Mouse (Mus musculus): ENCODE measurements around the gene Tfap2e.
A peak's percentile ranks its signal among the peaks of the same experiment; 100 is the strongest.

Tfap2e gene

GRCm38 (mm10) chr4:126744831-126745230, 8.8 kb upstream of the Tfap2e start:
- H3K27me3 ChIP-seq (ENCODE audit: control insufficient read depth, insufficient read depth, low read length, poor library complexity, severe bottlenecking) = no peaks in the 10 kb centered on the region
- no peak for DNase-seq (ENCODE audit: low read depth, low spot score)
- H3K36me3 ChIP-seq (ENCODE audit: control insufficient read depth, insufficient read depth, low read length, poor library complexity, severe bottlenecking) = peaks cover 6% of the 10 kb centered on the region

- Histone ChIP-seq H3K27me3 (ENCODE audit: control insufficient read depth, insufficient read depth, low read length, poor library complexity, severe bottlenecking) (no peaks in the 10 kb centered on the region), H3K36me3 (ENCODE audit: control insufficient read depth, insufficient read depth, low read length, poor library complexity, severe bottlenecking) (peaks cover 5% of the 10 kb centered on the region)
- DNase-seq (ENCODE audit: low read depth, low spot score) = no peak
Measured at GRCm38 (mm10) chr4:126743713-126744112, 7.7 kb upstream of the Tfap2e start.

DNA sequence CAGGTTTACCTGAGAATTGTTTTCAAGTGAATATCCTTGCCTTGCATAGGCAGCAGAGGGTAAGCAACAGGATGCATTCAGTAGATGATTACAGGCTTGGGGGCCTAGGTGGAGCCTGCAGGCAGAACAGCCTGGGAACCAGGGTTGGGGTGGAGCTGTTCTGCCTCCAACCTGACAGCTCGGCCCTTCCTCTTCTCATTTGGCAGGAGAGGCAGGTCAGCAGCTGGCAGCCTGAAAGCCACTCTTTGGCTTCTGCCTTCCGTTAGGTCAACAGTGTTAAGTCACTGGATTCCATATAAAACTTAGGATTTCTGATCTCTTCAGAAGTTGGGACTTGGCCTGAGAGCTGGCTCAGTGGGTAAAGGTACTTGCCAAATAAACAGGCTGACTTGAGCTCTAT, 6.9 kb upstream of the Tfap2e start:
- Histone ChIP-seq H3K27me3 (ENCODE audit: control insufficient read depth, insufficient read depth, low read length, poor library complexity, severe bottlenecking) (no peaks in the 10 kb centered on the region), H3K36me3 (ENCODE audit: control insufficient read depth, insufficient read depth, low read length, poor library complexity, severe bottlenecking) (peaks cover 5% of the 10 kb centered on the region)
- no peak for DNase-seq (ENCODE audit: low read depth, low spot score)

DNA sequence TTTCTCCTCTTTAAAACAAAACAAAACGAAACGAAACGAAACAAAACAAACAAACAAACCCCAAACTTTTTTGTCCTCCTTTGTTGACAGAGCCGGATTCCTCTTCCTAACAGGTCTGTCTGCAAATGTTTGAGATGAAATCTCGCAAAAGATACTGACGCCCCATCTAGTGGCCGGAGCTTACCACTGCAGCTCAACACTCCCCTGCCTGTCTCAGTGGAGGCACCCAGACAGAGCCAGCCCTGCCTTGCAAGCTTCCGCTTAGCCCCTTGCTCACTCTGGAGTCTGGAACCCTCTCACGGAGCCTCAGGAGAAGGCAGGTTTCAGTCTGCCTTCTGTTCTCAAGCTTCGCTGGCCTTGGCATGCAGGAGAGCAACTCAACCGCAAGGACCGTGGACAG, 5.4 kb upstream of the Tfap2e start:
- Histone ChIP-seq H3K27me3 (ENCODE audit: control insufficient read depth, insufficient read depth, low read length, poor library complexity, severe bottlenecking) (no peaks in the 10 kb centered on the region), H3K36me3 (ENCODE audit: control insufficient read depth, insufficient read depth, low read length, poor library complexity, severe bottlenecking) (peaks cover 1% of the 10 kb centered on the region; the same call in 1 of the 2 replicates)
- peak; percentile 82 for DNase-seq (ENCODE audit: low read depth, low spot score)

- Histone ChIP-seq H3K36me3 (ENCODE audit: control insufficient read depth, insufficient read depth, low read length, poor library complexity, severe bottlenecking) (no peaks in the 10 kb centered on the region), H3K27me3 (ENCODE audit: control insufficient read depth, insufficient read depth, low read length, poor library complexity, severe bottlenecking) (no peaks in the 10 kb centered on the region; the same call in 1 of the 2 replicates)
- peak; percentile 35 for DNase-seq (ENCODE audit: low read depth, low spot score)
Measured at GRCm38 (mm10) chr4:126739966-126740676, 4.1 kb upstream of the Tfap2e start.

GRCm38 (mm10) chr4:126735382-126736000, 549 bp downstream of the Tfap2e start:
- Histone ChIP-seq H3K27me3 (ENCODE audit: control insufficient read depth, insufficient read depth, low read length, poor library complexity, severe bottlenecking) (no peaks in the 10 kb centered on the region; the same call in 1 of the 2 replicates), H3K36me3 (ENCODE audit: control insufficient read depth, insufficient read depth, low read length, poor library complexity, severe bottlenecking) (no peaks in the 10 kb centered on the region)
- DNase-seq (ENCODE audit: low read depth, low spot score) = no peak

DNA sequence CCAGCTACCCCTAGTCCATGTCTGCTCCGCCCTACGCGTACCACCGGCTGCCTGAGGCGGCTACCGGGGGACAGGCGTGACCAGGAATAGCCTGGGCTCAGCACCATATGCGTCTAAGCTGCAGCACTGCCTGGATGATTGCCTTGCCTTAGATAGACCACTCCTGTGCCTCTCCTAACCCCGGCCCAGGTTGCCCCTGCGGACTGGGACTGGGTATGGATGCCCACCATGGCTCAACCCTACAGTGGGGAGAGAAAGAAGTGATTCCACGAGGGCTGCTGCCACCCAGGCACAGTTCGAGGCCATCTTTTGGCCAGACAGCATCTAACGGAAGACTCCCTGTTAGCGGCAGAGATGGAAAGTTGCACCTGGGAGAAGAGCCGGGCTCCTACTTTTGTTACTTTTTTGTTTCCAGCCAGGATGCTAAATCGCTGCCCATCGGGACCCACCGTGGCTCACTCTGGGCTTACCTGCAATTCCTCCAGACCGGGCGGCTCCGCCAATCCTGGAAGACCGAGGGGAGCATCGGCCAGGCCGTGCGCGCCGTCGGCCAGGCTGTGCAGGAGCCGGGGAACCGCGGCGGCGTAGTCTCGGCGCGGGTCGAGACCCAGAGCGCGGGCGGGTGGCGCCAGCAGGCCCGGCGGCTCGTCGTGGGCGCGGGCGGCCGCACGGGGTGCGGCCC, 1.2 kb downstream of the Tfap2e start:
- DNase-seq (ENCODE audit: low read depth, low spot score) = no peak
- H3K36me3 ChIP-seq (ENCODE audit: control insufficient read depth, insufficient read depth, low read length, poor library complexity, severe bottlenecking) = no peaks in the 10 kb centered on the region
- H3K27me3 ChIP-seq (ENCODE audit: control insufficient read depth, insufficient read depth, low read length, poor library complexity, severe bottlenecking) = no peaks in the 10 kb centered on the region; the same call in 1 of the 2 replicates

- H3K27me3 ChIP-seq (ENCODE audit: control insufficient read depth, insufficient read depth, low read length, poor library complexity, severe bottlenecking) = no peaks in the 10 kb centered on the region; the same call in 1 of the 2 replicates
- no peak for DNase-seq (ENCODE audit: low read depth, low spot score)
- H3K36me3 ChIP-seq (ENCODE audit: control insufficient read depth, insufficient read depth, low read length, poor library complexity, severe bottlenecking) = no peaks in the 10 kb centered on the region
Measured at GRCm38 (mm10) chr4:126734001-126734603, 1.9 kb downstream of the Tfap2e start.

DNA sequence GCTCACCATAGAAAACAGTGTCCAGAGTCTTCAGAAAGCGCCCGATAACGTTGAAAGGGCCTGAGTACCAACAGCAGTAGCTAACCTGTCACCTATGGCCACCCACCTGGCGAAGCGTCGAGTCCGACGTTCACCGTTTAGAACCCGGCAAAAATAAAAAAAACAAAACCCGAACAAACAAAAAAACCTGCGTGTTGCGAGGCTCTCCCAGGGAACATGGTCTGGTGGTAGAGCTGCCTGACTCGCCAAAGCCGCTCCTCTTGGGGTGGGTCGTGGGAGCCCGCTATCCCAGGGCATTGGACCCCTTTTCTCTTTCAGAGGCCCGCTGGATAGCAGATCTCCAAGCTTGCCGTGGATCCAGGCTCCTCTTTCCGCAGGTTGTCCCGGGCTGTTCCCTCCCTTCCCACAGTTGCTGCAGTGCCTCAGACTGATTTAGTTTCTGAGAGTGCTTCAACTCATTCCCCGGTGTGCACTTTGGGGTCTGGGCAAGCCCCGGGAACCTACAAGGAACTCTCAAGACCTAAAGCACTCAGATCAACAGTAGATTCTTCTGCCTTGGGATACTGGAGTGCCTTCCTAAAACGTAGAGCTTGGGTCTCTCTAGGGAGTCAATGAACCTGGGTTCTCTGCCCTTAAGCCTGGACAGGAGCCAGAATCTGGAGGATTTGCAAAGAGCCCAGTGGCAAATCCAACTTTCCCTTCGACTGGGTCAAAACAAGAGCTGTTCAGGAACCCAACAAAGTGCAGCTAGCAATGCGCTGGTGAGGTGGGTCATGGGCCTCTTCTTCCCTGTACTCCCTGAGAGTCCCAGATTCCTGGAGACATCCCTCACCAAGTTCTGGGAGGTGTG, 3.3 kb downstream of the Tfap2e start:
- H3K27me3 ChIP-seq (ENCODE audit: control insufficient read depth, insufficient read depth, low read length, poor library complexity, severe bottlenecking) = no peaks in the 10 kb centered on the region; the same call in 1 of the 2 replicates
- DNase-seq (ENCODE audit: low read depth, low spot score) = no peak
- H3K36me3 ChIP-seq (ENCODE audit: control insufficient read depth, insufficient read depth, low read length, poor library complexity, severe bottlenecking) = no peaks in the 10 kb centered on the region

GRCm38 (mm10) chr4:126732111-126732510, 3.9 kb downstream of the Tfap2e start:
- no peaks in the 10 kb centered on the region; the same call in 1 of the 2 replicates for H3K27me3 ChIP-seq (ENCODE audit: control insufficient read depth, insufficient read depth, low read length, poor library complexity, severe bottlenecking)
- H3K36me3 ChIP-seq (ENCODE audit: control insufficient read depth, insufficient read depth, low read length, poor library complexity, severe bottlenecking) = no peaks in the 10 kb centered on the region
- no peak for DNase-seq (ENCODE audit: low read depth, low spot score)

- Histone ChIP-seq H3K36me3 (ENCODE audit: control insufficient read depth, insufficient read depth, low read length, poor library complexity, severe bottlenecking) (peaks cover 14% of the 10 kb centered on the region), H3K27me3 (ENCODE audit: control insufficient read depth, insufficient read depth, low read length, poor library complexity, severe bottlenecking) (no peaks in the 10 kb centered on the region)
- no peak for DNase-seq (ENCODE audit: low read depth, low spot score)
Measured at GRCm38 (mm10) chr4:126707439-126707826, 28.6 kb downstream of the Tfap2e start.

DNA sequence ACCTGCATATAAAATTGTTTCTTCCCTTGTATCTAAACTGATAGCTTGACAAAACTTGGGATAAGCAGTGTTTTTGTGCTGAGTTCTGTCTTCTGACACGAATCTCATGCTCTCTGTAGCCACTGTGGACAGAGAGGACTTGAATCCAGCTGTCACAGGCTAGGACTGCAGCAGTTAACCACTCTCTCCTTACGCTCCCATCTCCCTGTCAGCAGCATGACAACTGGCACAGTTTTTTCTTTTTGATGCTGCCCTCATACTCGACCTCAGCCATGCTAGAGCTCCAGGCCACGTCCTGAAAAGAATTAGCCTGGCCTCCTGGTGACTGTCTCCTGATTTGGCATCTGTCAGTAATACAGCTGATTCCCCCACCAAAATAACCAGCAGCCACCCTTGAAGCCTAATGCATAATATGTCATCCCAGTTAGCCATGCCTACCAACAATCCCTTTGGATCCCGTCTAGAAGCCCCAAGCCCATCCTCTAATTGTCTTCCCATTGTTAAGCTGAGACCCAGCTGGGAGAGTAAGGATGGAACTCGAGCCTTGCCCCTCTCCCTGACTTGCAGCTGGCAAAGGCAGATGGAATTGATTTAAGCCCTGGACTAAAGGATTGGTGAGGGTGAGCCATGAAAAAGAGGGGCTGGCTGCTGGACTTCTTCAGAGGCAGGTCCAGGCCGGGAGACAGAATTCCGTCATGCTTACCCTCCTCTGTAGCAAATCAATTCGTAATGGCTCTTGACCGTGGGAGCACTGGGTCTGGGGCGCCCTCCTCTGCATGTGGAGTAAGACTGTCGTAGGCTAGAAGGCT, 29.2 kb downstream of the Tfap2e start:
- Histone ChIP-seq H3K27me3 (ENCODE audit: control insufficient read depth, insufficient read depth, low read length, poor library complexity, severe bottlenecking) (no peaks in the 10 kb centered on the region), H3K36me3 (ENCODE audit: control insufficient read depth, insufficient read depth, low read length, poor library complexity, severe bottlenecking) (peaks cover 14% of the 10 kb centered on the region)
- no peak for DNase-seq (ENCODE audit: low read depth, low spot score)

- peaks cover 6% of the 10 kb centered on the region for H3K36me3 ChIP-seq (ENCODE audit: control insufficient read depth, insufficient read depth, low read length, poor library complexity, severe bottlenecking)
- DNase-seq (ENCODE audit: low read depth, low spot score) = no peak
- no peaks in the 10 kb centered on the region for H3K27me3 ChIP-seq (ENCODE audit: control insufficient read depth, insufficient read depth, low read length, poor library complexity, severe bottlenecking)
Measured at GRCm38 (mm10) chr4:126696908-126697307, 39.1 kb downstream of the Tfap2e start.

Data from splenic B cell, adult 2 months (primary cell).